ENCODE assay signal across 13 mouse cellular contexts in genomic region chr10:58663417-58663816, GRCm38 (mm10). TPM values are rescaled to one million over a fixed set of nuclear protein-coding genes. Genes with fewer than 3 reads are reported as not detected.
DNase-seq lines count a peak whose midpoint lies in the region; ATAC-seq and TF ChIP-seq lines count a peak whose summit lies in the region.
"Had no signal": no experiment of that assay in that cellular context is flagged by ENCODE, and none has a peak within 500 bp of the region (broad histone marks: within the 10 kb centered on the region; RNA-seq: fewer than 3 reads in every experiment).

No protein-coding gene starts in this region.

- WGBS in forebrain, postnatal 0 days: 55% methylated on average over 6 of the region's 6 CpGs
- WGBS in forebrain, embryonic 10.5 days: 88% methylated on average over 6 of the region's 6 CpGs
- 82% methylated on average over 6 of the region's 6 CpGs for WGBS in midbrain, embryonic 15.5 days
- 87% methylated on average over 6 of the region's 6 CpGs for WGBS in midbrain, embryonic 11.5 days

- no peaks in the 10 kb centered on the region for H3K36me3 ChIP-seq in forebrain, postnatal 0 days (ENCODE audit: insufficient read depth)
- no peaks in the 10 kb centered on the region for H3K36me3 ChIP-seq in forebrain, embryonic 10.5 days (replicated peaks)
- no peaks in the 10 kb centered on the region for H3K36me3 ChIP-seq in midbrain, embryonic 15.5 days (replicated peaks)
- no peaks in the 10 kb centered on the region for H3K36me3 ChIP-seq in midbrain, embryonic 11.5 days (ENCODE audit: control insufficient read depth, insufficient read depth, low read length)

- 0 out of 2 replicates have a peak, but pooled peaks cover 6% of the 10 kb centered on the region for H3K27me3 ChIP-seq in forebrain, postnatal 0 days (ENCODE audit: insufficient read depth, low read length)
- H3K27me3 ChIP-seq in forebrain, embryonic 10.5 days (ENCODE audit: poor library complexity, severe bottlenecking): peaks cover 60% of the 10 kb centered on the region
- no peaks in the 10 kb centered on the region for H3K27me3 ChIP-seq in midbrain, embryonic 15.5 days (replicated peaks)
- H3K27me3 ChIP-seq in midbrain, embryonic 11.5 days (ENCODE audit: control insufficient read depth, insufficient read depth, low read length): no peaks in the 10 kb centered on the region

- no peaks in the 10 kb centered on the region for H3K4me1 ChIP-seq in forebrain, postnatal 0 days (ENCODE audit: insufficient read depth)
- peaks cover 3% of the 10 kb centered on the region; the same call in 1 of the 2 replicates for H3K4me1 ChIP-seq in forebrain, embryonic 10.5 days
- H3K4me1 ChIP-seq in midbrain, embryonic 15.5 days: 0 out of 2 replicates have a peak, but pooled peaks cover 3% of the 10 kb centered on the region
- H3K4me1 ChIP-seq in midbrain, embryonic 11.5 days (ENCODE audit: control insufficient read depth, insufficient read depth, low read length): no peaks in the 10 kb centered on the region

- no peak overlapping the region for H3K4me3 ChIP-seq in forebrain, postnatal 0 days (ENCODE audit: low read depth, low read length)
- no peak overlapping the region for H3K4me3 ChIP-seq in forebrain, embryonic 10.5 days
- no peak overlapping the region for H3K4me3 ChIP-seq in midbrain, embryonic 15.5 days
- no peak overlapping the region for H3K4me3 ChIP-seq in midbrain, embryonic 11.5 days (ENCODE audit: low read depth, low read length)

- no peak overlapping the region for H3K9ac ChIP-seq in forebrain, postnatal 0 days
- no peak overlapping the region for H3K9ac ChIP-seq in midbrain, embryonic 15.5 days
- H3K9ac ChIP-seq in midbrain, embryonic 11.5 days (ENCODE audit: low read length): no peak overlapping the region

- no peaks in the 10 kb centered on the region for H3K9me3 ChIP-seq in forebrain, postnatal 0 days (ENCODE audit: low read length)
- no peaks in the 10 kb centered on the region for H3K9me3 ChIP-seq in forebrain, embryonic 10.5 days
- H3K9me3 ChIP-seq in midbrain, embryonic 15.5 days: no peaks in the 10 kb centered on the region
- H3K9me3 ChIP-seq in midbrain, embryonic 11.5 days (ENCODE audit: control insufficient read depth, low read length): no peaks in the 10 kb centered on the region

- no peak for TF ChIP-seq CTCF in forebrain, postnatal 0 days (IDR thresholded peaks at IDR 0.05; ENCODE audit: low read depth)

- ATAC-seq in forebrain, postnatal 0 days: peak; percentile 76
- 0 out of 2 replicates have a peak, but pooled peaks have one; percentile 16 for ATAC-seq in midbrain, embryonic 15.5 days (replicated peaks)
- no peak for ATAC-seq in midbrain, embryonic 11.5 days (ENCODE audit: low FRiP score)
- no peak for ATAC-seq in inflammation-experienced regulatory T-cells, adult 6 months

- no peak overlapping the region for H3K27ac ChIP-seq in forebrain, postnatal 0 days (ENCODE audit: low read depth, low read length)
- no peak overlapping the region for H3K27ac ChIP-seq in forebrain, embryonic 10.5 days
- no peak overlapping the region for H3K27ac ChIP-seq in midbrain, embryonic 15.5 days
- H3K27ac ChIP-seq in midbrain, embryonic 11.5 days (ENCODE audit: low read depth, low read length): no peak overlapping the region

- DNase-seq in forebrain, postnatal 0 days: peak; percentile 50
- DNase-seq in forebrain, embryonic 10.5 days (ENCODE audit: extremely low spot score, low spot score): no peak
- no peak for DNase-seq in midbrain, embryonic 11.5 days (ENCODE audit: low spot score, missing footprints)
- peak; percentile 74 for DNase-seq in gastrocnemius, postnatal 25 days
- peak; percentile 38 for DNase-seq in lung, postnatal 36 days
- no peak for DNase-seq in B cell, adult 2 months

- no peak overlapping the region for H3K4me2 ChIP-seq in forebrain, postnatal 0 days (ENCODE audit: low read depth)
- no peak overlapping the region for H3K4me2 ChIP-seq in midbrain, embryonic 15.5 days
- no peak overlapping the region for H3K4me2 ChIP-seq in midbrain, embryonic 11.5 days

RNA-seq across cellular contexts. Expression of gene Edar, which starts 12.0 kb away (rescaled TPM):
- total RNA-seq in forebrain, postnatal 0 days (2014; rRNA removed): 0.54 and 0.90 TPM in 2 replicates
- 0.38 and 0.40 TPM in 2 replicates for polyA plus RNA-seq in forebrain, postnatal 0 days (2015; fragmentation: Nextera tagmentation; extraction: Ambion mirVana)
- polyA plus RNA-seq in forebrain, embryonic 10.5 days (2016; fragmentation: Nextera tagmentation; extraction: Ambion mirVana): 0.53 and 0.62 TPM in 2 replicates
- 0.20 and 0.28 TPM in 2 replicates for polyA plus RNA-seq in midbrain, embryonic 15.5 days (2015; fragmentation: Nextera tagmentation; extraction: Ambion mirVana)
- 0.18 and 0.59 TPM in 2 replicates for polyA plus RNA-seq in midbrain, embryonic 11.5 days (2014; fragmentation: Nextera tagmentation; extraction: Ambion mirVana)
- total RNA-seq in gastrocnemius, postnatal 25 days (2021): under 1 TPM; 0.08 to 0.11 TPM
- not detected for polyA plus RNA-seq in inflammation-experienced regulatory T-cells, adult 6 months (2017; shearing (Covaris generic))

RNA-seq across cellular contexts. Expression of gene Gm17542, which starts 54.6 kb away (rescaled TPM):
- total RNA-seq in forebrain, postnatal 0 days (2014; rRNA removed): not detected in 2 replicates
- not detected in 2 replicates for polyA plus RNA-seq in forebrain, postnatal 0 days (2015; fragmentation: Nextera tagmentation; extraction: Ambion mirVana)
- not detected in 2 replicates for polyA plus RNA-seq in forebrain, embryonic 10.5 days (2016; fragmentation: Nextera tagmentation; extraction: Ambion mirVana)
- not detected in 2 replicates for polyA plus RNA-seq in midbrain, embryonic 15.5 days (2015; fragmentation: Nextera tagmentation; extraction: Ambion mirVana)
- polyA plus RNA-seq in midbrain, embryonic 11.5 days (2014; fragmentation: Nextera tagmentation; extraction: Ambion mirVana): not detected in 2 replicates
- total RNA-seq in gastrocnemius, postnatal 25 days (2021): not detected
- not detected for polyA plus RNA-seq in inflammation-experienced regulatory T-cells, adult 6 months (2017; shearing (Covaris generic))
- total RNA-seq: adrenal gland, postnatal 36 days; hematopoietic stem cell, adult 5-6 weeks; left cerebral cortex, postnatal 25 days had no signal
- polyA plus RNA-seq: embryonic facial prominence, embryonic 11.5 days; thymus, postnatal 0 days had no signal

Comparison
In these comparisons a context has a peak if more than half of its experiments do, and no peak if none do; other contexts are left out.
1. ATAC-seq: peak in forebrain, postnatal 0 days (single experiment) and midbrain, embryonic 15.5 days (single experiment); none in midbrain, embryonic 11.5 days (single experiment) and inflammation-experienced regulatory T-cells, adult 6 months (single experiment).
2. DNase-seq: peak in forebrain, postnatal 0 days (single experiment), gastrocnemius, postnatal 25 days (single experiment) and lung, postnatal 36 days (single experiment); none in forebrain, embryonic 10.5 days (single experiment), midbrain, embryonic 11.5 days (single experiment) and B cell, adult 2 months (0 of 2).